Mouse (Mus musculus) splenic B cell, adult 2 months (primary cell): ENCODE results near the gene Map3k9.

ENCODE experiments used
- DNase-seq: peaks from one replicate; pipeline ENCODE4 v3.0.0-alpha.2; 2011; ENCODE audit warnings: low read depth, low spot score
- H3K27me3 ChIP-seq: 2 replicates; pipeline ENCODE4 v1.6.1; 2012; ENCODE audit warnings: mild to moderate bottlenecking, low read length, moderate library complexity, mixed read lengths; ENCODE audit not compliant: control insufficient read depth, poor library complexity, insufficient read depth, severe bottlenecking
- H3K36me3 ChIP-seq: 2 replicates; pipeline ENCODE4 v1.6.1; 2012; ENCODE audit warnings: mild to moderate bottlenecking, low read length, moderate library complexity, mixed read lengths; ENCODE audit not compliant: control insufficient read depth, poor library complexity, insufficient read depth, severe bottlenecking

Map3k9 gene

GRCm38 (mm10) chr12:81803803-81804202, 22.8 kb upstream of the Map3k9 start:
- no peaks in the 10 kb centered on the region for H3K36me3 ChIP-seq
- no peak for DNase-seq
- no peaks in the 10 kb centered on the region for H3K27me3 ChIP-seq

DNA sequence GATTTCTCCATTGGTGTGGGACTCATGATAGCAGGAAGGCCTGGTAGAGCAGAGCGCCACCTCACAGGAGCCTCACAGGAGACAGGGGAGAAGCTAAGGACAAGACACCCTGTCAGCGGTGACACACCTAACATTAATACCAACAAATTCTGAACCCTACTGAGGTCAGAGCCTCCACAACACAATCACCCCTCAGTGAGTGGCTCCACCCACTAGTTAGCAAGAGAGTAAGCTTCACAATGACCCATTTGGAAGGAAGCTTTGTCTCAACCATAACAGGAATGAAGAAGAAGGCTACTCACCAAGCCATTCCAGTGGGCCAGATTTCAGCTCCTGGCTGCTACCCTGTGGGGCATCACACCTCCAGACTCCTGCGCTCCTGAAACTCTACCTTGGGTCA, 22.0 kb upstream of the Map3k9 start:
- no peak for DNase-seq
- Histone ChIP-seq H3K27me3 (no peaks in the 10 kb centered on the region), H3K36me3 (no peaks in the 10 kb centered on the region)

- Histone ChIP-seq H3K27me3 (no peaks in the 10 kb centered on the region), H3K36me3 (no peaks in the 10 kb centered on the region)
- DNase-seq: no peak
Observed at GRCm38 (mm10) chr12:81801134-81801533, 20.2 kb upstream of the Map3k9 start.

DNA sequence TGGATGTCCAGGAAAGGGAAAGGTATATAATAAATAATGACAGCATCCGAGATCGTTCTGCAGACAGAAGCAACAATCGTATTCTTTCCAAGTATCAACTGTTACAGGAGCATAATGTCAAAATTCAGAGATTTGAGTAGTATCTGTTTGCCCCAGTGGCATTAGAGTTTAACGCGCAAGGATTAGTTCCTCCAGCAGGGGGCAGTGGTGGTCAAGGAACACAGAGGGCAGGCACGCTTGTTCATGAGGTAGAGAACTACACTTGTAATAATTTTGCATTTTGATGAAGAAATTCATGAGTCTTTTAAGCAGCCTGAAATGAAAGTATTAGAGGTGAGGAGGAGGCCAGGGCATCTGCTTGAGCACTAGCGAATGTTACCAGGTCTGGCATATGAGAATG, 15.6 kb upstream of the Map3k9 start:
- H3K36me3 ChIP-seq: no peaks in the 10 kb centered on the region
- no peaks in the 10 kb centered on the region for H3K27me3 ChIP-seq
- peak; percentile 88 for DNase-seq

DNA sequence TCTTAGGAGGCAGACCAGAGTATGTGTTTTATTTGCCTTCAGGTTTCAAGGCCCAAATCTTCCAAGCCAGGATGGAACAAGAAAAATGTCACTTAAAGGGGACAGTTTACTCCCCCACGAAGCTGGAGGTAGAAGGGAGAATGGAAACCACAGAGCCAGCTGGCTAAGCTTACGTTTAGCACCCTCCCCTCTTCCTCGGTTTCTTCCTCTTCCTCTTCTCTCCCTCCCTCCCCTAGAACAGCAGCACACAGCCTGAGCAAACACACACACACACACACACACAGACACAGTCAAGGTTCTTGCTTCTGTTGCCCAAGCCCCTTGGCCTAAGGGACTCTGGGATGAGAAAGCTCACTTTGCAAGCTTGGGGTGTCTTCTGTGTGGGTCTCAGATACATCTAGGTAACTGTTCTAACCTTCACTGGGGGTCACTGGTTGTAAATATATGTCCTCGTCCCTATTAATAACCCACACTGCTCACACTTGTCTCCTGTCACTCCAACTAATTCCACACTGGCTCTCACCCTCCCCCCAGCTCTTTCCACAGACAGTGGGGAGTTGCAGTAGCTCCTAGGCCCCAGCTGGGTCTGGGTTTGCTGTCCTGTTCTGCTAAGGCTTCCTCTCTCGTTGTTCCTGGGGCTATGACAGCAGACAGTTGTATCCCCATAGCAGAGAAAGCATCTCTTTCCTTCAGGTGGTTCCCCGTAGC, 11.7 kb upstream of the Map3k9 start:
- no peaks in the 10 kb centered on the region for H3K27me3 ChIP-seq
- no peaks in the 10 kb centered on the region for H3K36me3 ChIP-seq
- DNase-seq: no peak

DNA sequence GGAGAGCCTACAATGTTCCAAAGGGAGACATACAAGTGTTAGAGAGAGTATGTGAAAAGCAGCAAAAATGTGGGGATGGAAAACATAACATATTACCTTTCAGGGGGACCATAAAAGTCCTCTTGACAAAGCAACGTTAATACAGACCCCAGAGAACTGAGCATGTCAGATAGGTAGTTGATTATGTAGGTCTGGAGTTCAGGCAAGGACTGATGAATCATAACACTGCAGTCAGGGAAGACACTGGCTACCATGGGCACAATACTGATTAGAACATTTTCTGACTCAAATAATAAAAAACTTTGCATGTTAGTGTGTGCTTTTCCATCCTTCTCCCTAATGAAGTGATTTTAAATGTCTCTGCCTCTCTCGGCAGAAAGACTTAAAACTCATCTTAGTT, 8.5 kb upstream of the Map3k9 start:
- DNase-seq: no peak
- no peaks in the 10 kb centered on the region for H3K36me3 ChIP-seq
- no peaks in the 10 kb centered on the region for H3K27me3 ChIP-seq

DNA sequence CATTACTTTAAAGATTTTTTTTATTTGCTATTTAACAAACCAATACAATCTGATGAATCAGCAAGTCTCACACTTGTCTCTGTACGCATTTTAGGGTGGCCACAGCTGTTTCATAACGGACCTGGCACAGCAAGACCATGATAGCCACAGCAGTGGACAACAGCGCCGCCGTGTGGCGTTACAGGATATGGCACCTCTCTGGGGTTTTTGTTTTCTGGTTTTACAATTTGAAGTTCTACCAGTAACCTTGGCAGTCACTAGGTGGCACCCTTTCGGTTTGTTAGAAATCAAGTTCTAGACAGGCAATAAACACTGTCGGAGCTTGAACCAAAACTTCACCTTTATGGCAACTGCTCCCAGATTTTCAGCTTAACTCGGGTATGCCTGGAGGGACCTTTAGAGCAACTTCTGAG, 7.7 kb upstream of the Map3k9 start:
- Histone ChIP-seq H3K27me3 (no peaks in the 10 kb centered on the region), H3K36me3 (no peaks in the 10 kb centered on the region)
- peak; percentile 96 for DNase-seq

DNA sequence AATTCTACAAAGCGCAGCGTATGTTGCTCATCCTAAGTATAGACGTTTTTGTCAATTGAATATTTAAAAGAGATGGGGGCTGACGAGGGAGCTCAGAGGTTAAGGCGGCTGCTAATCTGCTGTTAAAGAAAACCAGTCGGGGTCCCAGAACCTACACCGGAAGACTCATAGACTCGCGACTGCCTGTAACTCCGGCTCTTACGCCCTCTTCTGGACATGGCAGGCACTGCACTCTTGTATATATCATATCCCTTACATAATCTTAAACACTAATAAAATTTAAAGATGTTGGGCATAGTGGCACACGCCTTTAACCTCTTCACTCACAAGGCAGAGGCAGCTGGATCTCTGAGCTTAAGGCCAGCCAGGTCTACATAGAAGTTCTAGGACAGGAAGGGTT, 6.3 kb upstream of the Map3k9 start:
- no peaks in the 10 kb centered on the region for H3K27me3 ChIP-seq
- peak; percentile 46 for DNase-seq
- no peaks in the 10 kb centered on the region for H3K36me3 ChIP-seq

- no peak for DNase-seq
Observed at GRCm38 (mm10) chr12:81783301-81783700, 2.3 kb upstream of the Map3k9 start.

DNA sequence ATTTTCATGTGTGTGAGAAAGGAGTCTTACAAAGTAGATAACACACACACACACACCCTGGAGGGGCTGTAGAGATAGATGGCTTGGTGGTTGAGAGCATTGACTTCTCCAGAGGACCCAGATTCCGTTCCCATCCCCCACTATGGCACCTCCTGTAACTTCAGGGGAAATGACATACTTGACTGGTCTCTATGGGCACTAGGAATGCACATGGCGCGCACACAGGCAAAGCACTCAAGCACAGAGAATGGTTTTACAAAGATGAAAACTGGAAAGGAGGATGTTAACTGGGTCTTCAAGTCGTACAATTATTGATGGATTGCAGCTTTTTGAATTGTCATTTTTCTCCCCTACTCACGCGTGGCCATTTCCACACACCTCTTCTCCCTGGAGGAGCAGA, 1.6 kb upstream of the Map3k9 start:
- no peak for DNase-seq
- Histone ChIP-seq H3K36me3 (no peaks in the 10 kb centered on the region), H3K27me3 (no peaks in the 10 kb centered on the region)

More at GRCm38 (mm10) chr12:81783301-81783700, 2.3 kb upstream of the Map3k9 start:
- Histone ChIP-seq H3K36me3 (no peaks in the 10 kb centered on the region), H3K27me3 (no peaks in the 10 kb centered on the region)

GRCm38 (mm10) chr12:81780271-81781093, 493 bp downstream of the Map3k9 start:
- no peak for DNase-seq
- Histone ChIP-seq H3K27me3 (no peaks in the 10 kb centered on the region), H3K36me3 (no peaks in the 10 kb centered on the region)

GRCm38 (mm10) chr12:81779831-81780230, 1.1 kb downstream of the Map3k9 start:
- no peaks in the 10 kb centered on the region for H3K27me3 ChIP-seq
- DNase-seq: peak; percentile 79
- no peaks in the 10 kb centered on the region for H3K36me3 ChIP-seq

GRCm38 (mm10) chr12:81776191-81776590, 4.8 kb downstream of the Map3k9 start:
- no peak for DNase-seq
- Histone ChIP-seq H3K36me3 (no peaks in the 10 kb centered on the region; the same call in 1 of the 2 replicates), H3K27me3 (no peaks in the 10 kb centered on the region)

GRCm38 (mm10) chr12:81775641-81776040, 5.3 kb downstream of the Map3k9 start:
- no peak for DNase-seq

GRCm38 (mm10) chr12:81774186-81774585, 6.8 kb downstream of the Map3k9 start:
- DNase-seq: no peak
- Histone ChIP-seq H3K36me3 (no peaks in the 10 kb centered on the region; the same call in 1 of the 2 replicates), H3K27me3 (no peaks in the 10 kb centered on the region)

More at GRCm38 (mm10) chr12:81775641-81776040, 5.3 kb downstream of the Map3k9 start:
- no peaks in the 10 kb centered on the region; the same call in 1 of the 2 replicates for H3K36me3 ChIP-seq
- no peaks in the 10 kb centered on the region for H3K27me3 ChIP-seq
